Mouse (Mus musculus): ENCODE measurements around the gene Creb3l4. TPM values are rescaled to one million over a fixed set of nuclear protein-coding genes. Genes with fewer than 3 reads are reported as not detected.
"Not testable (repeated sequence)": the region's sequence is repeated elsewhere in the genome, so short reads cannot be mapped to it uniquely, and the experiment has no call there.

The Creb3l4 gene
- polyA plus RNA-seq, 1 experiment = 4.6 TPM

DNA sequence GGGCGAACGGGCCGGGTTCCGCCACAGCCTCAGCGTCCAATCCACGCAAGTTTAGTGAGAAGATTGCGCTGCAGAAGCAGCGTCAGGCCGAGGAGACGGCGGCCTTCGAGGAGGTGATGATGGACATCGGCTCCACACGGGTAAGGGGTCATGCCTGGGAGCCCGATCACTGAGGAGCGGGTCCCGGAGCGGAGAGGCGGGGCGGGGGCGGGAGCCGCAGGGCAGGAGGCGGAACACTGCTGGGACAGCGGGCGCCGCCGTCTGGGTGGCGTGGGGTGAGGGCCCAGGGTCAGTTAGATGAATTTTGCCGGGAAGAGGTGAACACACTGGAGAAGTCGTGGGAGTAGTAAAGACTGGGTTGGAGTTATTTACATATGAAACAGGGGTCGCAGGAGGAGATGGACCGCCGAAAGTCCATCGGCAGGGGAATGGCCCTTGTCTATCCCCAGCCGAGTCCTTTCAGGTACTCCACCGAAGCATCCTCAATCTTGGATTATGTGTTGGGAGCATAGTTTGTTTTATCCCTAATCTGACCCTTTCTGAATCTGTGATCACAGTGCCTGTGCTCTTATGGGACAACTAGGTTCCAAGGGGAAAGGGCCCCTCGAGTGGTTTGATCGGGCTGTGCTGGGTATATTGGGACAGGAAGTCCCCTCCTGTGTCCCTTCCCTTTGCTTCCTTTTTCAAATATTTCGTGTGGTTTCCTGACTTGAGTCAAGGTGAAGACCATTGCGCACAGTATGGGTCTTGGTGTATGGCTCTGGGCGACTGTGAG, 11.3 kb upstream of the Creb3l4 start:
- H3K36me3 ChIP-seq (ENCODE audit: control insufficient read depth, insufficient read depth, low read length, poor library complexity, severe bottlenecking) = peaks cover 20% of the 10 kb centered on the region
- H3K4me1 ChIP-seq (ENCODE audit: control insufficient read depth, insufficient read depth, low read length) = no peaks in the 10 kb centered on the region
- H3K9ac ChIP-seq (ENCODE audit: low read depth, poor library complexity, severe bottlenecking) = peak overlapping the region; percentile 73
- H3K9me3 ChIP-seq (replicated peaks; ENCODE audit: control insufficient read depth, insufficient read depth, low read length, poor library complexity, severe bottlenecking) = no peaks in the 10 kb centered on the region
- H3K27me3 ChIP-seq (ENCODE audit: control insufficient read depth, insufficient read depth, low read length, poor library complexity, severe bottlenecking) = no peaks in the 10 kb centered on the region
- H3K4me3 ChIP-seq (ENCODE audit: low read depth, low read length) = peak overlapping the region; percentile 90
- TF ChIP-seq EP300 (IDR thresholded peaks at IDR 0.05; ENCODE audit: insufficient read depth, low read depth, low read length) = no peak
- TF ChIP-seq POLR2A (IDR thresholded peaks at IDR 0.05; ENCODE audit: insufficient read depth, low read length) = no peak
- no peak for TF ChIP-seq CTCF (IDR thresholded peaks at IDR 0.05; ENCODE audit: low read depth, low read length)
- H3K27ac ChIP-seq (ENCODE audit: insufficient read depth, low read length) = 0 out of 2 replicates have a peak overlapping the region, but pooled peaks have one; percentile 12

GRCm38 (mm10) chr3:90253653-90254418, 10.5 kb upstream of the Creb3l4 start, which contains the start of gene Crtc2:
Gene Crtc2 (plus strand): TSS chr3:90254163.
- Histone ChIP-seq H3K9me3 (replicated peaks; ENCODE audit: control insufficient read depth, insufficient read depth, low read length, poor library complexity, severe bottlenecking) (no peaks in the 10 kb centered on the region), H3K4me1 (ENCODE audit: control insufficient read depth, insufficient read depth, low read length) (no peaks in the 10 kb centered on the region), H3K4me3 (ENCODE audit: low read depth, low read length) (peak within 1 kb of the TSS; percentile 90), H3K27me3 (ENCODE audit: control insufficient read depth, insufficient read depth, low read length, poor library complexity, severe bottlenecking) (no peaks in the 10 kb centered on the region), H3K9ac (ENCODE audit: low read depth, poor library complexity, severe bottlenecking) (peak within 1 kb of the TSS; percentile 73), H3K36me3 (ENCODE audit: control insufficient read depth, insufficient read depth, low read length, poor library complexity, severe bottlenecking) (peaks cover 14% of the 10 kb centered on the region), H3K27ac (ENCODE audit: insufficient read depth, low read length) (0 out of 2 replicates have a peak within 1 kb of the TSS, but pooled peaks have one; percentile 12)
- no peak for TF ChIP-seq EP300 (IDR thresholded peaks at IDR 0.05; ENCODE audit: insufficient read depth, low read depth, low read length)
- no peak for TF ChIP-seq CTCF (IDR thresholded peaks at IDR 0.05; ENCODE audit: low read depth, low read length)
- TF ChIP-seq POLR2A (IDR thresholded peaks at IDR 0.05; ENCODE audit: insufficient read depth, low read length) = no peak

- H3K4me1 ChIP-seq (ENCODE audit: control insufficient read depth, insufficient read depth, low read length); H3K27ac ChIP-seq (ENCODE audit: insufficient read depth, low read length); H3K9ac ChIP-seq (ENCODE audit: low read depth, poor library complexity, severe bottlenecking); H3K4me3 ChIP-seq (ENCODE audit: low read depth, low read length); H3K9me3 ChIP-seq (replicated peaks; ENCODE audit: control insufficient read depth, insufficient read depth, low read length, poor library complexity, severe bottlenecking); H3K27me3 ChIP-seq (ENCODE audit: control insufficient read depth, insufficient read depth, low read length, poor library complexity, severe bottlenecking): not testable (repeated sequence)
- peaks cover 14% of the 10 kb centered on the region for H3K36me3 ChIP-seq (ENCODE audit: control insufficient read depth, insufficient read depth, low read length, poor library complexity, severe bottlenecking)
These were observed 9.9 kb upstream of the Creb3l4 start for GRCm38 (mm10) chr3:90253174-90253573.

GRCm38 (mm10) chr3:90252659-90253058, 9.3 kb upstream of the Creb3l4 start:
- not testable (repeated sequence) for H3K9me3 ChIP-seq (replicated peaks; ENCODE audit: control insufficient read depth, insufficient read depth, low read length, poor library complexity, severe bottlenecking); H3K4me3 ChIP-seq (ENCODE audit: low read depth, low read length); H3K27me3 ChIP-seq (ENCODE audit: control insufficient read depth, insufficient read depth, low read length, poor library complexity, severe bottlenecking); H3K27ac ChIP-seq (ENCODE audit: insufficient read depth, low read length); H3K9ac ChIP-seq (ENCODE audit: low read depth, poor library complexity, severe bottlenecking); H3K4me1 ChIP-seq (ENCODE audit: control insufficient read depth, insufficient read depth, low read length)
- peaks cover 10% of the 10 kb centered on the region for H3K36me3 ChIP-seq (ENCODE audit: control insufficient read depth, insufficient read depth, low read length, poor library complexity, severe bottlenecking)

DNA sequence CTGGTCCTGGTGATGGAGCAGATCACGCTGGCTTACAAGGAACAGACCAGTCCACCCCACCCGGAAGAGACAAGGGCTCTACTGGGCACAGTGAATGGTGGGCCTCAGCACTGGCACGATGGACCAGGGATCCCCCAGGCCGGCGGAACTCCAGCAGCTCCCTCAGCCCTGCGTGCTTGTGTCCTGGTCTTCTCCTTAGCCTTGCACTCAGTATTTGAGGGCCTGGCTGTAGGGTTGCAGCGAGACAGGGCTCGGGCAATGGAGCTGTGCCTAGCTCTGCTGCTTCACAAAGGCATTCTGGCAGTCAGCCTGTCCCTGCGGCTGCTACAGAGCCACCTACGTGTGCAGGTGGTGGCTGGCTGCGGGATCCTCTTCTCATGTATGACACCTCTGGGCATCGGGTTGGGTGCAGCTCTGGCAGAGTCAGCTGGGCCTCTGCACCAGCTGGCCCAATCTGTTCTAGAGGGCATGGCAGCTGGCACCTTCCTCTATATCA, 8.5 kb upstream of the Creb3l4 start:
- H3K36me3 ChIP-seq (ENCODE audit: control insufficient read depth, insufficient read depth, low read length, poor library complexity, severe bottlenecking) = peaks cover 10% of the 10 kb centered on the region; the same call in 1 of the 2 replicates
- H3K27ac ChIP-seq (ENCODE audit: insufficient read depth, low read length); H3K9ac ChIP-seq (ENCODE audit: low read depth, poor library complexity, severe bottlenecking); H3K9me3 ChIP-seq (replicated peaks; ENCODE audit: control insufficient read depth, insufficient read depth, low read length, poor library complexity, severe bottlenecking); H3K4me3 ChIP-seq (ENCODE audit: low read depth, low read length); H3K4me1 ChIP-seq (ENCODE audit: control insufficient read depth, insufficient read depth, low read length); H3K27me3 ChIP-seq (ENCODE audit: control insufficient read depth, insufficient read depth, low read length, poor library complexity, severe bottlenecking): not testable (repeated sequence)

- H3K4me3 ChIP-seq (ENCODE audit: low read depth, low read length) = no peak overlapping the region
- H3K9ac ChIP-seq (ENCODE audit: low read depth, poor library complexity, severe bottlenecking) = no peak overlapping the region
- H3K27ac ChIP-seq (ENCODE audit: insufficient read depth, low read length) = no peak overlapping the region
- no peak for TF ChIP-seq EP300 (IDR thresholded peaks at IDR 0.05; ENCODE audit: insufficient read depth, low read depth, low read length)
- TF ChIP-seq POLR2A (IDR thresholded peaks at IDR 0.05; ENCODE audit: insufficient read depth, low read length) = no peak
- TF ChIP-seq CTCF (IDR thresholded peaks at IDR 0.05; ENCODE audit: low read depth, low read length) = no peak
- H3K36me3 ChIP-seq (ENCODE audit: control insufficient read depth, insufficient read depth, low read length, poor library complexity, severe bottlenecking) = peaks cover 10% of the 10 kb centered on the region; the same call in 1 of the 2 replicates
- H3K9me3 ChIP-seq (replicated peaks; ENCODE audit: control insufficient read depth, insufficient read depth, low read length, poor library complexity, severe bottlenecking) = no peaks in the 10 kb centered on the region
- H3K4me1 ChIP-seq (ENCODE audit: control insufficient read depth, insufficient read depth, low read length) = no peaks in the 10 kb centered on the region
- H3K27me3 ChIP-seq (ENCODE audit: control insufficient read depth, insufficient read depth, low read length, poor library complexity, severe bottlenecking) = no peaks in the 10 kb centered on the region
These were observed 7.5 kb upstream of the Creb3l4 start for GRCm38 (mm10) chr3:90250791-90251190.
